In the genomic region with DNA sequence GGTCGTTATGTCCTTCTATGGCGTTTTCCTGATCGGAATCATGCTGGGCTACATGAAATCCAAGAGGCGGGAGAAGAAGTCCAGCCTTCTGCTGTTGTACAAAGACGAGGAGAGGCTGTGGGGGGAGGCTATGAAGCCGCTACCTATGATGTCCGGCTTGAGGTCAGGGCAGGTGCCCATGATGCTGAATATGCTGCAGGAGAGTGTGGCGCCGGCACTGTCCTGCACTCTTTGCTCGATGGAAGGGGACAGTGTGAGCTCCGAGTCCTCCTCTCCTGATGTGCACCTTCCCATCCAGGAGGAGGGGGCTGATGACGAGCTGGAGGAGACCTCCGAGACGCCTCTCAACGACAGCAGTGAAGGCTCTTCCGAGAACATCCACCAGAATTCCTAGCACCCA, we compare ENCODE assay signal across 14 mouse cellular contexts. TPM values are rescaled to one million over a fixed set of nuclear protein-coding genes. Genes with fewer than 3 reads are reported as not detected.
DNase-seq lines count a peak whose midpoint lies in the region; ATAC-seq and TF ChIP-seq lines count a peak whose summit lies in the region.
"Had no signal": no experiment of that assay in that cellular context is flagged by ENCODE, and none has a peak within 500 bp of the region (broad histone marks: within the 10 kb centered on the region; RNA-seq: fewer than 3 reads in every experiment).

No protein-coding gene starts in this region.

- H3K4me2 ChIP-seq in heart, embryonic 15.5 days, result peak overlapping the region; percentile 27
- peak overlapping the region; percentile 52 for H3K4me2 ChIP-seq in lung, embryonic 16.5 days (ENCODE audit: low read depth, low read length)
- peak overlapping the region; percentile 28; the same call in 1 of the 2 replicates for H3K4me2 ChIP-seq in intestine, embryonic 14.5 days (ENCODE audit: low read length)
- H3K4me2 ChIP-seq: forebrain, embryonic 12.5 days; hindbrain, embryonic 12.5 days; liver, embryonic 13.5 days had no signal

- DNase-seq in heart, adult 9 months (ENCODE audit: low spot score in 2 of 2), result no peak
- no peak for DNase-seq in lung, postnatal 25 days (ENCODE audit: low spot score)
- no peak for DNase-seq in intestine, embryonic 14.5 days (ENCODE audit: low spot score)
- no peak for DNase-seq in thymus, adult 18-20 months
- DNase-seq in urinary bladder, postnatal 36 days (ENCODE audit: low spot score in 2 of 2), result no peak
- DNase-seq: cerebellum, adult 9-10 months; kidney, postnatal 4 days; liver, embryonic 13.5 days had no signal

- H3K27ac ChIP-seq in heart, embryonic 15.5 days, result no peak overlapping the region
- peak overlapping the region; percentile 91 for H3K27ac ChIP-seq in lung, embryonic 16.5 days (ENCODE audit: low read length)
- no peak overlapping the region for H3K27ac ChIP-seq in intestine, embryonic 14.5 days (ENCODE audit: low read depth)
- no peak overlapping the region for H3K27ac ChIP-seq in olfactory bulb, adult 2 months (ENCODE audit: insufficient read depth, low read depth, low read length)
- H3K27ac ChIP-seq: forebrain, embryonic 12.5 days; hindbrain, embryonic 12.5 days; left cerebral cortex, adult 2 months; liver, embryonic 13.5 days had no signal

- WGBS in heart, embryonic 15.5 days, result 85% methylated on average over 16 of the region's 16 CpGs
- WGBS in lung, embryonic 16.5 days, result 68% methylated on average over 16 of the region's 16 CpGs
- 94% methylated on average over 16 of the region's 16 CpGs for WGBS in intestine, embryonic 14.5 days
- 93% methylated on average over 16 of the region's 16 CpGs for WGBS in olfactory bulb, adult 2 months

- TF ChIP-seq POLR2A in olfactory bulb, adult 2 months (IDR thresholded peaks at IDR 0.05; ENCODE audit: insufficient read depth, low read depth, low read length), result no peak

- ATAC-seq in heart, embryonic 15.5 days (replicated peaks; ENCODE audit: insufficient number of reproducible peaks, insufficient read depth, low FRiP score, low read depth), result no peak
- no peak for ATAC-seq in lung, embryonic 16.5 days (ENCODE audit: low read depth)
- no peak for ATAC-seq in intestine, embryonic 14.5 days (replicated peaks; ENCODE audit: low FRiP score, low TSS enrichment, low read depth)

- H3K9ac ChIP-seq in heart, embryonic 15.5 days, result no peak overlapping the region
- H3K9ac ChIP-seq in lung, embryonic 16.5 days (ENCODE audit: low read length), result peak overlapping the region; percentile 55
- no peak overlapping the region for H3K9ac ChIP-seq in intestine, embryonic 14.5 days (ENCODE audit: low read length)
- H3K9ac ChIP-seq: forebrain, embryonic 12.5 days; hindbrain, embryonic 12.5 days; liver, embryonic 13.5 days had no signal

- no peaks in the 10 kb centered on the region for H3K9me3 ChIP-seq in heart, embryonic 15.5 days (replicated peaks)
- no peaks in the 10 kb centered on the region for H3K9me3 ChIP-seq in lung, embryonic 16.5 days (ENCODE audit: control insufficient read depth, low read length)
- H3K9me3 ChIP-seq in intestine, embryonic 14.5 days (ENCODE audit: control insufficient read depth, low read length), result no peaks in the 10 kb centered on the region
- H3K9me3 ChIP-seq: forebrain, embryonic 12.5 days; hindbrain, embryonic 12.5 days; liver, embryonic 13.5 days had no signal

- no peak for TF ChIP-seq CTCF in olfactory bulb, adult 2 months (IDR thresholded peaks at IDR 0.05; ENCODE audit: insufficient read depth, low read depth, low read length)

- no peaks in the 10 kb centered on the region for H3K36me3 ChIP-seq in heart, embryonic 15.5 days
- H3K36me3 ChIP-seq in lung, embryonic 16.5 days (ENCODE audit: control insufficient read depth, insufficient read depth, low read length), result no peaks in the 10 kb centered on the region
- H3K36me3 ChIP-seq in intestine, embryonic 14.5 days (ENCODE audit: control insufficient read depth, insufficient read depth, low read length), result no peaks in the 10 kb centered on the region
- H3K36me3 ChIP-seq: forebrain, embryonic 12.5 days; hindbrain, embryonic 12.5 days; liver, embryonic 13.5 days had no signal

- no peaks in the 10 kb centered on the region for H3K27me3 ChIP-seq in heart, embryonic 15.5 days
- H3K27me3 ChIP-seq in lung, embryonic 16.5 days (ENCODE audit: control insufficient read depth, insufficient read depth, low read depth, low read length), result no peaks in the 10 kb centered on the region
- no peaks in the 10 kb centered on the region for H3K27me3 ChIP-seq in intestine, embryonic 14.5 days (replicated peaks; ENCODE audit: control insufficient read depth, insufficient read depth, low read length)
- H3K27me3 ChIP-seq: forebrain, embryonic 12.5 days; hindbrain, embryonic 12.5 days; liver, embryonic 13.5 days had no signal

- peaks cover 40% of the 10 kb centered on the region for H3K4me1 ChIP-seq in heart, embryonic 15.5 days (replicated peaks)
- peaks cover 16% of the 10 kb centered on the region for H3K4me1 ChIP-seq in lung, embryonic 16.5 days (replicated peaks; ENCODE audit: control insufficient read depth, insufficient read depth, low read length)
- H3K4me1 ChIP-seq in intestine, embryonic 14.5 days (replicated peaks; ENCODE audit: control insufficient read depth, insufficient read depth, low read length), result peaks cover 47% of the 10 kb centered on the region
- peaks cover 15% of the 10 kb centered on the region for H3K4me1 ChIP-seq in olfactory bulb, adult 2 months (ENCODE audit: control insufficient read depth, insufficient read depth, low read length)
- H3K4me1 ChIP-seq: forebrain, embryonic 12.5 days; liver, embryonic 13.5 days had no signal

- peak overlapping the region; percentile 17; the same call in 1 of the 2 replicates for H3K4me3 ChIP-seq in heart, embryonic 15.5 days
- H3K4me3 ChIP-seq in lung, embryonic 16.5 days (ENCODE audit: low read length), result peak overlapping the region; percentile 35
- no peak overlapping the region for H3K4me3 ChIP-seq in intestine, embryonic 14.5 days (ENCODE audit: low read depth, low read length)
- peak overlapping the region; percentile 13; the same call in 1 of the 2 replicates for H3K4me3 ChIP-seq in olfactory bulb, adult 2 months (ENCODE audit: insufficient read depth, low read depth, low read length)
- H3K4me3 ChIP-seq: forebrain, embryonic 12.5 days; hindbrain, embryonic 12.5 days; left cerebral cortex, adult 2 months; liver, embryonic 13.5 days had no signal

RNA-seq across cellular contexts. Expression of a gene that starts 1.2 kb away (rescaled TPM):
- 4.4 and 6.5 TPM in 2 replicates for polyA plus RNA-seq in heart, embryonic 15.5 days (2015; fragmentation: Nextera tagmentation; extraction: Ambion mirVana)
- polyA plus RNA-seq in lung, embryonic 16.5 days (2015; fragmentation: Nextera tagmentation; extraction: Ambion mirVana), result 15.8 and 18.0 TPM in 2 replicates
- 4.6 and 5.4 TPM in 2 replicates for polyA plus RNA-seq in intestine, embryonic 14.5 days (2014; fragmentation: Nextera tagmentation; extraction: Ambion mirVana)
- not detected in 2 replicates for polyA plus RNA-seq in olfactory bulb, adult 2 months (2012; ENCODE audit: insufficient read depth, insufficient read length, low replicate concordance, missing spikeins)
